Mouse (Mus musculus) cerebellum, adult (tissue): Measurements from ENCODE around the gene Aoc2.
"Not testable (repeated sequence)": the region's sequence is repeated elsewhere in the genome, so short reads cannot be mapped to it uniquely, and the experiment has no call there.

Experiments used
- ATAC-seq: cut with Nextera tagmentation; 2 replicates; pipeline ENCODE4 v1.9.2; 2017; ENCODE audit warnings: mild to moderate bottlenecking, moderate library complexity, mixed read lengths; ENCODE audit not compliant: insufficient number of reproducible peaks, low FRiP score, low TSS enrichment

Aoc2 gene

GRCm38 (mm10) chr11:101353436-101353835 is 28.6 kb downstream of the Aoc2 start:
- no peak for ATAC-seq

DNA sequence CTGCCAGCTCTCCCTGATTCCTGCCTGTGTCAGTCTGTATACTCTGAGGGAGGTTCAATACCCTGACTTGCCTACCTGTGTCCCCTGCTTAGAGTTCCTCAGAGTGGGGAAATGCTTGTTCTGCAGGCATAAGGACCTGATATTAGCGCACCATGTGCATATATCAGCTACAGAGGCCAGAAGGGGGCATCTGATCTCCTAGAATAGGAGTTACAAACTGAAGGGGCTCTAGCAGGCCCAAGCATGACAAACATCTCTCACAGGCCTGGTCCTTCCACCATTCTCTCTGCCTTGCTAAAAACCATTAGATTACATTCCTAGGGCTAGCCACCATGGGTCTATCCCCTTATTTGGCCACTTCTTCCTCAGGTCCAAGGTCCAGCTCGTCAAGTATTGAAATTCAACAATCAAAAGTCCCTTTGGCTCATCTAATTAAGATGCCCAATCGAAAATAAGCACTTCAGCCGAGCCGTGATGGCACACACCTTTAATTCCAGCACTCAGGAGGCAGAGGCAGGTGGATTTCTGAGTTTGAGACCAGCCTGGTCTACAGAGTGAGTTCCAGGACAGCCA is 29.7 kb downstream of the Aoc2 start:
- ATAC-seq, result no peak

DNA sequence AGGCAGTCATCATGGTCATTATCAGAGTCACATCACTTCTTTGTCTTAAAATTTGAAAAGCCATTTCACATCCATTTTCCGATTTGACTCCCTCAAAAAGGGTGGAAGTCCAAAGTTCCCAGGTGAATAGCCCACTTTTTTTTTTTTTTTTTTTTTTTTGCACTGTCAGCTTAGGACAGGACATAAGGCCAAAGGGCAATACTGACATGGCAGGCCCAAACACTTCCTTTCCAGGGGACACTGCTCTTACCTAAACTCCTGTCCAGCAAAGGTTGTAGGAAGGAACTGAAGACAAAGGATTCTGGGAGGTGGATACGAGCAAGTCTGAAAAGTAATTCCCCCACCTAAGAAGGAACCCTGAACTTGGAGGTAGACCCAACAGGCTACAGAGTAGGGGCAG is 31.1 kb downstream of the Aoc2 start:
- ATAC-seq, result no peak

GRCm38 (mm10) chr11:101357505-101358182 is 32.8 kb downstream of the Aoc2 start:
- no peak for ATAC-seq

- no peak for ATAC-seq
Observed at GRCm38 (mm10) chr11:101359776-101360175, 34.9 kb downstream of the Aoc2 start.

GRCm38 (mm10) chr11:101360651-101361113 is 35.8 kb downstream of the Aoc2 start:
- ATAC-seq, result no peak

DNA sequence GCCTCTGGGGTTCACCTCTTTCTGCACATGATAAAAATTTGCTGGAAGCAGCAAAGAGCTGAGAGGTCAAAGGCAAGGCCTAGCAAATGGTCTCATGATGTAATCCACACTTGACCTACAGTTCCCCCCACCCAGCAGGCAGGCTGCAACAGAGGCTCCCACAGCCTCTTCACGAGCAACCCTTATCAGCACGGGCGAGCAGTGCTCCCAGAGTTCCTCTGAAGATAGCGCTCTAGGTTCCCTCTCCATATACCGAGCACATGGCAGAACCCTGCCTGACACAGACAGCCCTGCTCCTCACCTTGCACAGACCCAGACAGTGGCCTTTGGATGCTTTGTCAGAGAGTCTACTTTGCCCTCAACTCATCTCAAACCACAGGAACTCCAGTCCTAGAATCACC is 39.7 kb downstream of the Aoc2 start:
- ATAC-seq, result no peak

DNA sequence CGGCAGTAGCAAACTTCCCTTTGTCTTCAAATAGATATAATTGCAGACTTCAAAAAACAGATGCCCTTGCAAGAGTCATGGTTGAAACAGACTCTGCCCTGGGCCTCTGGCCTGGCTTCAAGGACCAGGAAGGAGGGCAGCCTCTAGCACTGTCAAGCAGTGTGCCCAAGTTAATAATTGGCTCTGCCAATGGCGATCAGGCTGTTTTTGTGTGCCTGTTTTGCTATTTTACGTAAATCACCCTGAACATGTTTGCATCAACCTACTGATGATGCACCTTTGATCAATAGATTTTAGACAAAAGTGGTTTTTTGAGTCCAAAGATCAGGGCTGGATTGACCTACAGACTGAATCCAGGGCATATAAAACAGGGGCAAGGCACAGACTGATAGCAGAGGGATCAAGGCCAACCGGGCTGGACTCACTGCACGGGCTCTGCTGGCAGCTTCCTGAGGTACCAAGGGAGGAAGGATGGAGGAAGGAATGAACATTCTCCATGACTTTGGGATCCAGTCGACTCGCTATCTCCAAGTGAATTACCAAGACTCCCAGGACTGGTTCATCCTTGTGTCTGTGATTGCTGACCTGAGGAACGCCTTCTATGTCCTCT is 42.6 kb downstream of the Aoc2 start, which contains the start of gene G6pc:
Gene G6pc, plus strand, starts transcription at position 236 of the 610 bp plus-strand sequence.
- ATAC-seq, result no peak

DNA sequence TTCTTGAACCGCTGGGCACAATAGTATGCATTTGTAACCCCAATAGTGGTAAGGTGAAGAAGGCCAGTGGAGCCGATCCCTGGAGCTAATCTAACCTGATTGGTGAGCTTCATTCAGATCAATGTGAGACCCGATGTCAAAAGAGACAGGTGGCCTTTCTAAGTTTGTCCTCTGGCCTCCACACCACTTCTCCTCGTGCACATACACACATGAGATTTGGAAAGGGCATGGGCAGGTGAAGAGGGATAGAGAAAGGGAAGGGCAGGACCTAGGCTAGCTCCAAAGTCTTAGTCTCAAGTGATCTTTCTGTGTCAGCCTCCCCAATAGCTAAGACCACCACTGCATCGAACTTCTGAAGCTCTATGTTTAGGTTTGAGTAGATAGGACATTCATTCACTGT is 45.3 kb downstream of the Aoc2 start:
- ATAC-seq, result no peak

GRCm38 (mm10) chr11:101374421-101374938 is 49.6 kb downstream of the Aoc2 start:
- ATAC-seq, result no peak

GRCm38 (mm10) chr11:101378196-101378595 is 53.3 kb downstream of the Aoc2 start:
- ATAC-seq, result not testable (repeated sequence)

DNA sequence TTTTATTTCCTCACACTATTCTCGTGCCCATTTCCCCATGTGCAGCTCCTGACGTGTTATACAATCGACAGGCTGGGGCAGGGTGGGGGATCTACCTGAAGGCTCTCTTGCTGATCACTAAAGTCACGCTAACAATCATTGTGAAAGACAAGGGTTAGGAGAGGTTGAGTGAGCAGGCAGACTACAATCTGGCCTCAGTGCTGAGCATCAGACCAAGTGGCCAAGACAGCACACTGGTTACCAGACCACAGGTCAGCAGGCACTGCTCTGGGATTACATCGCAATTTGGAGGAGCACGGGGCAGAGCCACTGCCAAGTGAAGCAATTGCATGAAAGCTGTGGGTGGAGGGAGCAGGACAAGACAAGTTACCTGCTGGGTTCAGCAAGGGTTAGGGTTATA is 54.1 kb downstream of the Aoc2 start:
- no peak for ATAC-seq
